Mouse (Mus musculus): ENCODE results near the gene Arhgdia. TPM values are rescaled to one million over a fixed set of nuclear protein-coding genes. Genes with fewer than 3 reads are reported as not detected.

Gene Arhgdia
- 100 to 1,000 TPM; 366 to 384 TPM for total RNA-seq (2021)
- long read RNA-seq, experiment 1, transcript Arhgdia-201 (6 exons, 2,150 nt): minor isoform, 63 of 470 reads
- long read RNA-seq, experiment 1, transcript Arhgdia-202 (6 exons, 1,867 nt): major isoform, 350 of 470 reads
- long read RNA-seq, experiment 1, partial matches to known transcripts: 45 of 470 reads
- long read RNA-seq, experiment 1, other reads (novel, unspliced or antisense): 12 of 470 reads
- long read RNA-seq, experiment 2, transcript Arhgdia-202 (6 exons, 1,867 nt): major isoform, 471 of 629 reads
- long read RNA-seq, experiment 2, transcript Arhgdia-201 (6 exons, 2,150 nt): minor isoform, 72 of 629 reads
- long read RNA-seq, experiment 2, partial matches to known transcripts: 67 of 629 reads
- long read RNA-seq, experiment 2, other reads (novel, unspliced or antisense): 19 of 629 reads

DNA sequence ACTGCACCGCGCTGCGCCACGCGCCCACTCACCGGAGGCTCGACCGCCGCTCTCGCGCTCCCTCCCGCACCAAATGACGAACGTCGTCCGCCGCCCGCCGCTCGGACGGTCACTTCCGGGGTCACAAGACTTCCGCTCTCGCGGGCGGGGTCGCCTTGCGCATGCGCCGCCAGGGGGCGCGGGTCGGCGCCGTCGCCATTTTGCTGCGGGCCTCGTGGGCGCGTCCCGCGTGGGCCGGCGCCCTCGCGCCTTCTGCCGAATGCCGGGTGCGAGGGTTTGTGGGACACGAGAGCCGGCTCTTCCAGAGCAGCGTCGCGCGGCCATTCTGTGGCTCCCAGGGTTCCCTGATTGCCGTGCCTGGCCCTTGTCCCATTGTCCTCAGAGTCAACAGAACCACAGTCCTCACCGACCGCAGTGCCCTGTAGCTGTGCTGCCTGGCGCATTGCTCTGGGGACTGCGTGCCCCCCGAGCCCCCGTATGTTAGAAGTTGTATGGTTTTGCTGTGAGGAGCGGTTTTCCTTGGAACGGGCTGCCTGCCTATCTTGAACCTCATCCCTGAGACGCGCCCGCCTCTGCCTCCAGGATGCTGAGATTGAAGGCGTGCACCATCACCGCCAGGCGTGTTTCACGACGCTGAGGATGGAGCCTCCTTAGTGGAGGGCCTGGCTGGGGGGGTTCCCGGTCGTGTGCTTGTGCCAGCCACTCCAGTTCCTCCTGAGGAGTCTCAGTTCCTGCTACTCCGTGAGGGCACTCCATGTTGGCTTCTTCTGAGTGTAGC is at the start of gene Arhgdia:
Arhgdia (minus strand) TSS at position 135 of the 778 bp plus-strand sequence.
- DNase-seq (ENCODE audit: low spot score in 2 of 2): peak; percentile 90 to 91

DNA sequence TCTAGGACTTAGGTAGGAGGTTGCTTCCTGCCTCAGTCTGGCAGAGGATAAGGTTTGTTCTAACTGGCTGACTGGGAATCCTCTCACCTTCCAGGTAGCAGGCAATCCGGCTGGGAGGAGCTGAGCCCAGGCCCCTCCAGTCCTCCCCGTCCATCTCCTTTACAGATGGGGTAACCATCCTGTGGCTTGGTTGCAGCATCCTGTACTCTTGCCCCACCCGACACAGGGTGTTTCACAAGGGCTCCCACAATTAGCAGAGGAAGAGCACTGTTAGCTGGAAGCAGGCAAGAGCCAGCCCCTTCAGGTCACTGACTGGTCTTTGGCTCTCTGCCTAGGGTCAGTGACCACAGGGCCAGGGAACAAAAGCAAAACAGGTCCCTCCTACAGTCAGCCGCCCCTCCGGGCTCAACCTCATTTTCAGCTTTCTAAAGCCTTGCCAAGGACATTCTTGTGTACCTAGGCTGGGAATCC is 49.0 kb upstream of the Arhgdia start:
- DNase-seq (ENCODE audit: low spot score in 2 of 2): no peak

DNA sequence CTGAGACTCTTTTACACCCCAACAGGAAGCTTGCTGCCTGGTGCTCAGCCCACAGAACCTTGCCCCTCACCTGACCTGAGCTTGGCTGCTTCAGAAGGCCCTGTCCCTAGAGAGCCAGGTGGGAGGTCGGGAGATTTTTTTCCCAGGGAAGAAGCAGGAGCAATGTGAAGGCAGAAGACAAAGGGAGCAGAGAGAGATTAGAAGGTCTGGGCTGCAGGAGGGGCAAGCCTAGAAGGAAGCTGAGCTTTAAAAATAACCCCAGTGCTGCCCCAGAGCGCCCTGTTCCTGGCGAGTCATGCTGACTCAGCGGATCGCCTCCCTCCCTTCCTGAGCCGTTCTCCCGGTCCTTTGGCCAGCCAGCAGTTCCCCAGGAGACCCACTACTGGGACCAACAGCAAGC is 48.5 kb upstream of the Arhgdia start:
- no peak for DNase-seq (ENCODE audit: low spot score in 2 of 2)

DNA sequence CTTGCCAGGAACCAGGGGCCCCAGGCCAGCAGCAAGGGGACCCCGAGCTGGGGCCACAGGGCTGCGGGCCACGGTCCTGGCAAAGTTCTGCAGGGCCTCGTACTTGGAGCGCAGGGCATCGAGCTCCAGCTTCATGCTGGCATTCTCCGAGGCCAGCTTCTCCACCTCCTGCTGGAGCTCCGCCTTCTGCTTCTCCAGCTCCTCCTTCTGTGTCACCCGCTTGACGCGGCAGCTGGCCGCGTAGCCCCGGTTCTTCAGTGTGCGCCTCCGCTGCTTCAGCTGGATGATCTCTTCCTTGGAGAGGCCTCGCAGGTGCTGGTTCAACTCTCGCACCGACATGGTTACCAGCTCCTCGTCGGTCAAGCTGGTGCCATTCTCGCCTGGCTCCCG is 47.9 kb upstream of the Arhgdia start:
- no peak for DNase-seq (ENCODE audit: low spot score in 2 of 2)

DNA sequence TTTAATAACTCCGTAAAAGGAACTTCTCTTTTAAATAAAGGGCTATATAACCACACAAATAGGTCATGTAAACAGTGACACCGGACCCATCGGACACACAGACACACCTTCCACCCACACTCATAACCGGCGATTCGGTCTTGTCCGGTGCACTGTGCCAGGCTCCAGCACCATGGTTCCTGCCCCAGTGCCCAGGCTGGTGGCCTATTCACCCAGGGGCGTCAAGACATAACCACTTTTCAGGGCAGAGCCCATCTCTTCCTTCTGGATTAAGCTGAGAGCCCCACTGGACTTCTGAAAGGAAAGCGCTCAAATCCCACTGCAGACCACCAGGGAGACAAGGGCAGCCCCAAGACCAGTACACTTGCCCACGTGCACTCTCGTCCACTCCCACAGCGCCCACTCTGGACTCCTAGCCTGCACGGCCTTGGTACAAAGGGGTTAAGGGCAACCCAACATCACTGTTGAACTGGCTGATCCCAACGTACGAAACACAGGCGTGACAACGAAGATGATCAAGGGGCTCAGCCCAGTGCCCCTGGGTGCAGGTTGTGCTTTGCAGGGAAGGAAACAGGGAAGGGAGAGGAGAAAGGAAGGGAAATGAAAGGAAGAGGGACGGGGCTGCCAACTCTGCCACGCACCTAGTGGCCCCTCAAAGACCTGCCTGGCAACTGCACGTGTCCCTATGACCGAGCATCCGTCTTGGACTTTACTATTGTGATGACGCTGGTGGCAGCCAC is 47.3 kb upstream of the Arhgdia start:
- no peak for DNase-seq (ENCODE audit: low spot score in 2 of 2)

DNA sequence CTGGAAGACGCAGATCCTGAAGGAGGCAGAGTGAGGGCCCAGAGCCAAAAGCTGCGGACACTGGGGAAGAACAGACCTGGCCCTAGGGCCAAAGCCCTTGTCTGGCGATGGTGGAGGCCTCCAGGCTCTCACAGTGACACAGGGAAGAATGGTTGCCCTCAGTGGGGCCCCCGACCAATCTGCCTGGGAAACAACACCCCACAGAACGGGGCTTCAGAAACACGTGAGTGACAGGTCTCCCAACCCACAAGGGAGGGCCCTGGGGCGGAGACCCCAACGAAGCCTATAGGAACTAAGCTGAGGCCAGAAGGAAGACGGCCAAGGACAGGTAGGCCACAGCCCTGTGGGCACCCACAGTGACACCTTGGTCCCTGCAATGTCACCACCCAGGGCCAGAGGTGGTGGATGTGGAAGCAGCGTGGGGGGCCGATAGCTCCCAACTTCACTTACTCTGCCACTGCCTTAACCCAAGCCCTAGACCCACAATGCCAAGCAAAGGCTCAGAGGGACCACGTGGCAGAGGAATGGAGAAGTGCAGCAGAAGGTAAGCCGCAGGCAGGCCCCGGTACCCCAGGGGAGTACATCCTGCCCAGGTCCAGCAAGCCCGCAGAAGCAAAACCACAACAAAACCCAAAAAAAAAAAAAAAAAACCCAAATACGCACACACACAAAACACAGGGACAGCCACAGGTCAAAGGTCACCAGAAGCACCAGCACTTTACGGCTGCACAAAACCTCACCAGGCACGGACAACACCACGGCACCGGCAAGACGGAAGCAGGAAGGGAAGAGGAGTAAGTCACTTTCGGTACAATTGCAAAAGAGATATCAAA is 46.3 kb upstream of the Arhgdia start:
- no peak for DNase-seq (ENCODE audit: low spot score in 2 of 2)

DNA sequence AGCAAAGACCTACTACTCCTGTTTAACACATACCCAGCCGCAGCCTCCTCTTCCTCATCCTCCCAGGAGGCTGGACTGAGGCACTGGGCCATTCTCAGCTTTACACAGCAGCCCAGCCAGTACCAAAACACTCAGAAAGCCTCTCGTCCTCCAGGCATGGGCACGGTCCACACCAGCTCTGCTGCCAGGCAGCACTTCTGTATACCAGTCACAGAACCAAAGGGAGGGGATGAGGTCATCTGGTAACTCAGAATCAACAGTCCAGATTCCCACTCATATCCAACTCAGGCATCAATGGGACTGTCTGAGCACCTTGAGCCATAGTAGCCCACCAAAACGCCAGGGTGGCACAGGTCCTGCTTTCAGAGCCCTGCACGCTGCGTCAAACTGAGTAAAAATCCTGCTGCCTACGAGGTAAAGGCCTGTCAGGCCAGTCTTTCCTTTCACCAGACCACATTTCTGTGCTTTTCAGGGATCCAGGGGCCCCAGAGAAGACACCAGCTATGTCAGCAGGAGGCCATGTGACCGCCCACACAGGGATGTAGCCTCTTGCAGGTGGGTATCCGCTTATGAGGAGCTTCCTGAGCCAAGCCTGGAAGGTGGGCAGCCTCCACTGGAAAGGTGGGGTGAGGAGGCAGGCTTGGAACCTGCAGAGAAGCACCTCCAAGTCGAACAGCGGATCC is 45.5 kb upstream of the Arhgdia start:
- no peak for DNase-seq (ENCODE audit: low spot score in 2 of 2)

DNA sequence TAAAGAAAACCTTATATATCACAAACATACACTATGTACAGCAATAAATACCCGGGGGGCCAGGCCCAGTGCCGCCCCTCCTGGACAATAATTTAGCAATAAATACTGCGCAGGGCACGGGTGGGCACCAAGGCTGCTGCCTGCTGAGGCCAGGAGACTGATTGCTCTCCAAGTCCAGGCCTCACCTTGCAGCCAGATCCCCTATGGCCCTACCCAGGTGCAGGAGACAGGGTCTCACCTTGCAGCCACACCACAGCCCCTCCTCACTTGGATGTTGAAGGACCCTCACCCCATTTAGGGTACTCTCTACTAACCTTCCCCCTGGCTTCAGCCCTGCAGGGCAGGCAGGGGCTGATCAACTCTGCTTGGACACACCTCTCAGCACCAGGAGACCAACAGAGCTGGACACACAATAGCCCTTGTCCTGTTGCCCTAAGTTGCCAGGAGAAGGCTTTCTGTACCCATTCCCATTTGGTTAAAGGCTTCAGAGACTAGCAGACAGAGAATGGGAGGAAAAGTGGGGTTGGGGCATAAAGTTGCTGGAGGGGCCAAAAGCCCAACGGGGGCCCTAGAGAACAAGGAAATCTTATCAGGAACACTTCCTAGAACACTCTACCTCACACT is 43.8 kb upstream of the Arhgdia start, which contains the start of gene Sirt7:
Sirt7 (minus strand) TSS at position 89 of the 624 bp plus-strand sequence.
- no peak for DNase-seq (ENCODE audit: low spot score in 2 of 2)

DNA sequence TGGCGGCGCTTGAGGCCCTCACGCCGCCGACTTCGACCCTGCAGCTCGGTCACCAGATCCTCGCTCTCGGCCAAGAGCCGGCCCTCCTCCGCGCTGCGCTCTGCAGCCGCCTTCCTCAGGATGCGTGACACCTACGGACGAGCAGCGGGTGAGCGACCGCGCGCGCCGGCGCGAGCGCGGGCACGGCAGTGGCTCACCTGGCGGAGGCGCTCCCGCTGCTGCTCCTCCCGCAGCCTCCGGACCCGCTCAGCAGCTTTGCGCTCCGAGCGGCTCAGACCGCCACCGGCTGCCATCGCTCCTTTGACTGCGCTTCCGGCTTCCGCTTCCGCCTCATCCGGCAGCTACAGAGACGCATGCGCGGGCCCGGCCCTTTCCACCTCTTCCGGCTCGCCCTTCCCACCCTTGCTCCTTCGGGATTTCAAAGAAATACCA is 43.3 kb upstream of the Arhgdia start:
- DNase-seq (ENCODE audit: low spot score in 2 of 2): peak; percentile 77 to 87

DNA sequence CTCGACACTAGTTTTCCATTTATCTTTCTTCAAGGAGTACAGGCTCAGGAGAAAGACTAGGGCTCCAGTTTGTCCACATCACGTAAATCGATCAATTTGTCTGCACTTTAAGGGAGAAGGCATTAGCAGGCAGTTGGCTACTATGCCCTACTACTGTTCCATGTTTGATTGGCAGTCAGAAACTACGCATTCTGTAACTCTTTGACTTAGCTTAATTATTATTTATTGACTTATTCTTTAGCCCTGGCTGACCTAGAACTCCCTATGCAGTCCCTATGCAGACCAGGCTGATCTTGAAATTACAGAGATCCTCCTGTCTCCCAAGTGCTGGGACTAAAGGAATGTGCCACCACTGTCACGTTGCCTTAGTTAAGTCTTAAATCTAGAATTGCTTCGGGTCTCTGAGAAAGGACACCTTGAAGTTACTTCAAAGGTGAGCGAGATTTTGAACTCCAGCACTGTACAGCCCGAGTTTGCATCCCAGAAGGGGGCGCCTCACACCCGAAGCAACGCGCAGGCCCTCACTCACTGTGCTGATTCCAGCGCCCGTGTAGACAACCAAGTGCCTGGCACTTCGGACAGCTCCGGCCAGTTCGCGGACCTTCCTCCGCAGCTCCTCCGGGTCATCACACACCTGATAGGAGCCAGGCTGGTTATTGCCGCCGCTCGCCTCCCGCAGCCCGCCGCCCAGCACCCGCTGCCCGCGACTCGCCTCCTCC is 42.7 kb upstream of the Arhgdia start:
- peak; percentile 54 to 65 for DNase-seq (ENCODE audit: low spot score in 2 of 2)

DNA sequence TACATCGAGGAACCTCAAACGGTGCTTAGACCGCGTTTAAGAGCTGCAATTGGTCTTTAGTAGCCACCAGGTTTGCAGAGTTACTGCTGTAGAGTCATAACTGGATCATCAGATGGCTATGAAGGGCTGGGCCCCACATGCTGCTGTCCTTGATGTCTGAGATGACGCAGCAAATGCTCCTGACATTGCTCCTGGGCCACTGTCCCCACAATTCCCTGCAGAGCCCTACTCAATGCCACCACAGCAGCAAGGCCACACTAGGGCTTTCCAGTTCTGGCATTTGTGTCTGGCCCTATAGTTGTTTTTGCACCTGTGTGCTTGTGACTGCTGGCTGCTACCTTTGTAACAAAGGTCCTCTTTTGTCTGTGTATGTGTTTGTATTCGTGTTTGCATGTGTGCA is 41.4 kb upstream of the Arhgdia start:
- DNase-seq (ENCODE audit: low spot score in 2 of 2): no peak

DNA sequence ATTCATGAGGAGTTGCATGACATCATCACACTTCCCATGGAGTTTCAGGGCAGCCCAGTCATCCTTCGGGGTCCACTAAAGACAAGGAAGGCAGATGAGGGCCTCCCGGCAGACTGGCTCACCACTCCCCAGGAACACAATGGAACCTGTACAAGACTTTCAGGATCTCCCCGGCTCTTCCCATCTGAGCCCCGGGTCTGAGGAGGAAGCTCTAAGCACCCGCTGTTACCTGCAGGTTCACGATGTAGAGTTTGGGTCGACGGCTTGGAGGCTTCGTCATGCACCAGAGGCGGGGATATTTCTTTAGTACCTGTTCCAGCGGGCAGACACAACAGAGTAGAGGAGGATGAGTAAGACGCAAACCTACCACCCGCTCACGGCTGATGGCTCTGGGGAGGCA is 38.8 kb upstream of the Arhgdia start:
- no peak for DNase-seq (ENCODE audit: low spot score in 2 of 2)

DNA sequence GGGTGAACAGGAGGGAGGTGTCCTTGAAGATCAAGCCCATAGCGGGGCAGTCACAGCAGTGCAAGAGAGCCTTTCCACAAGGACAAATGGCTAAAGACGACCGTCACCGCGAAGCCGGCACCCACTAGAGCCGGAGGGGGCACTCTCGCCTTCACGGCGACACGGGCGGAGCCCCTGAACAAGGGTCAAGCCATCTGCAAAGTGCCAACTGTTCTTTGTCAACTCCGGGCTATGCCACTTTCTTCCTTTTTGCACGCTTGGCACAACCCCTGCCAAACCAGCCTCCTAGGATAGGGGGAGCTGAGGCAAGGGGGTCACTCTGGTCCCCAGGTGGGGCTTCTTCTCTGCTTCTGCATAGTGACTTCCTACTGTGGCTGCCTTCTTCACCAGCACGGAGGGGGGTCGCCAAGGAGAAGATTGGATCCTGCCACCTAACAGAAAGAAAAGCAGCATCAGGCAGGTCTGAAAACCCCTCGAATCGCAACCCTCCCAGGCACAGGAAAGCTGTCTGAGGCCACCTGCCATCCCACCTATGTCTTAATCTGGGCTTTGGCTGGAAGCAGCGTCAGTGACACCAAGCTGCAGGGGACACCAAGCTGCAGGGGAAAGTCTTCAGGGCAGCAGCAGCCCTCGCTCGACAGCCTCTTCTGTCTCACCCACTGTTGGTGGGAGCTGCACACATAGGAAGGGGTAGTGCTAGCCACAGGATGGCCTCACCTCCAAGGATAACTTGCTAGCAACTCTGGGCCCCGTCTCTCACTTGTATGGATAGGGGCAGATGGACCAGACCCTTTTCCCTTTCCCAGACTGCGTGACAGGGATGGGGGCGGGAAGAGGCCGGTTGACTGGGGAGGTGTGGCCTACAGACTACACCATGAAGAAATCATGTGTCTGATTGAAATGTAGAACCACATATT is 37.5 kb upstream of the Arhgdia start:
- no peak for DNase-seq (ENCODE audit: low spot score in 2 of 2)

DNA sequence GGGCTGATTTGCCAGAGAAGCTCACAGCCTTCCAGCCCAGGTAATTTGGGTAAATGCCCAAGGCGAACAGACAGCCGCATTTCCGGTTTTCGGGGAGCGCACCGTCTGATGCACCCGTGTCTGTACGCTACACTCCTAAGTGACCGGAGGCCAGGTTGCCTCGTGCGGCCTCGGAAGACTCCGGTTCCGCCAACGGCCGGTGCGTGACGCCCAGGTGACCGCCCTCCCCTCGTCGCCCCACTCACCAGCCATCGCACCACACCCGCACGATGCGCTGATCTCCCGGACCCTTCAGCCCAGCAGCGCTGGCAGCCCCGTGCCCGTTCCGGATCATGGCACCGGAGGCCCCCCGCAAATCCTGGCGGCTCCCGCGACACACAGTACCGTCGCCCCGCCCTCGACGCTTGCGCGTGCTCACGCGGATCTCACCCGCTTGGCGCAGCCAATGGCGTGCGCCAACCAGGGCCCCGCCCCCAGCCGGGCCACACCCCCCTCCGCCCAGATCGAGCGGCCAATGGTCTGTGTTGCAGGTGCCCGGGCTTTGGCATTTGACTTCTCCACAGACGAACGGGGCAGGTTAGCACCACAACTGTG is 36.2 kb upstream of the Arhgdia start, which contains the start of gene Pcyt2:
Pcyt2 (minus strand) TSS at position 418 of the 594 bp plus-strand sequence.
- peak; percentile 86 to 92 for DNase-seq (ENCODE audit: low spot score in 2 of 2)

DNA sequence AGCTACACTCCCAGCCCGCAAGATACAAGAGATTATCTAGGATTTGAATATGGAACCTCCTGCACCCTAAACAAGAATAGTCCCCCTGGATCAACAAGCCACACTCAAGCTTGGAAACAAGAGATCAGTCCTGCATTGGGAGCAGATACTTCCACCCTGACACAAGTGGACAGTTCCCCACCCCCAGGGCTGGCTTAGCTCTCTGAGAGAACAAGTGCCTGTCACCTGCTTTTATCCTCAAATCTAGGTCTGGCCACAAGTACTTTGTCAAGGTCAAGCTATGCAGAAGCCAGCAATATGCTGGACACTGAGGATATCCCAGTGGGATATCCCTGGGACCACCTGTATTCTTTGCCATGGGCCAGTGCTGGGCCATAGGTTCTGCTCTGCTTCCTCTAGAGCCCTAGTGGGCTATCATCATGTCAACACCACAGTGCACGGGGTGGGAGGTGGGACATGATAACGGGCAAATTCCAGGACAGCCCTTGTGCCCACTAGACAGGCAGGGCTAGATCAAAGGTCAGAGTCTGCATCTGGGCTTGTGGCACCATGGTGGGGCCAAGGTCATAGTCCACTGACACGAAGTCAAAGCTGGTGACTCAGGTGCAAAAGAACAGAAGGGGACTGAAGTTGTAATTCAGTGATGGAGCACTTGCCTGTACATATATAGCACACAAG is 35.3 kb upstream of the Arhgdia start:
- DNase-seq (ENCODE audit: low spot score in 2 of 2): no peak

DNA sequence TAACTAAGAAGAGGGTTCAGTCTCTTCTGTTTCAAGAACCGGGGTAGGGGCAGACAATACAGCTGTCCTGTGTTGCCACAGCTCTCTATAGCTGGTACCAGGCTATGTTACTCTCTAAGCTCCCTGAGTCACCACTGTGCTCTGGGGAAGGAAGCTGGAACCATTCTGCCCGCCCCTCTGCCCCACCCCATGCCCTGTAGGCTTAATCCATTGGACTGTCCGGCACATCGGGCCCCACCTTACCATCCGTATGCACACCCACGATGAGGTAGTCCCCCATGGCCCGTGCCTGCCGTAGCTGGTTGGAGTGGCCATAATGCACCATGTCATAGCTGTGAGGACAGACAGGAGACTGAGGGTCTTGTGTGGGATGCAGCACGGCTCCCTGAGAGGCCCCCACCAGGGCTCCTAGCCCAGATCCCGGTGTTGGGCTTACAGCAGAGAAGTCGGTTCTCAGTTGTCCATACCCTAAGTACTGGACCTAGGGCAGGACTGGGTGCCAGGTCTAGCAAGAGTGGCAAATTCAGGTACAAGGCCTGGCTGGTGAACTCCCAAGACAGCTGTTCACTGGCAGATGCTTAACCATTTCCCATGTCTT is 34.3 kb upstream of the Arhgdia start:
- DNase-seq (ENCODE audit: low spot score in 2 of 2): no peak
